Mouse (Mus musculus): Measurements from ENCODE around the gene Hspa1l. TPM values are rescaled to one million over a fixed set of nuclear protein-coding genes. Genes with fewer than 3 reads are reported as not detected.
"Not testable (repeated sequence)": the region's sequence is repeated elsewhere in the genome, so short reads cannot be mapped to it uniquely, and the experiment has no call there.

Hspa1l gene
- polyA plus RNA-seq, 1 experiment = 0.21 TPM

GRCm38 (mm10) chr17:35000717-35001451, 28.4 kb downstream of the Hspa1l start, which contains the start of gene Vars:
Gene Vars, plus strand, starts transcription at chr17:35000987.
- no peak for DNase-seq (ENCODE audit: low read depth, low spot score)
- WGBS = under 1% methylated on average over 82 of the region's 83 CpGs

DNA sequence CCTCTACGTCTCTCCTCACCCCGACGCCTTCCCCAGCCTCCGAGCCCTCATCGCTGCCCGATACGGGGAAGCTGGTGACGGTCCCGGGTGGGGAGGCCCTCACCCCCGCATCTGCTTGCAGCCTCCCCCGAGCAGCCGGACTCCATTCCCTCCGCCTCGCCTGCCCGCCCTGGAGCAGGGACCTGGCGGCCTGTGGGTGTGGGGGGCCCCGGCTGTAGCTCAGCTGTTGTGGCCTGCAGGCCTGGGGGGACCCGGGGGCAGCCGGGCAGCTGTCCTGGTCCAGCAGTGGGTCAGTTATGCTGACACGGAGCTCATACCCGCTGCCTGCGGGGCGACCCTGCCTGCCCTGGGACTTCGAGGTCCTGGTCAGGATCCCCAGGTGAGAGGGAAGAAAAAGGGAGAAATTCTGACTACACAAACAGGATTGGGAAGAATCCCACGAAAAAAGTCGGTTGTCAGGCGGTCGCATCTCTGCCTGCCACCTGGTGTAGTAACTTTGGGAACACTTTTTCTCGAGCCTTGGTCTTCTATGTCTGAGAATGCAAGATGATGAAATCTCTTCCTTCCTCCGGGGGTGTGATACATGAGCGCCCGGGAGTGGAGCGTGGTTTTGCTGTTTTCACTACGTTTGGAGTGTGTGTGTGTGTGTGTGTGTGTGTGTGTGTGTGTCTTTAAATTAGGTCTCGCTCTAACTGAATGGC, 29.1 kb downstream of the Hspa1l start:
- WGBS = 1% methylated on average over 35 of the region's 35 CpGs

DNA sequence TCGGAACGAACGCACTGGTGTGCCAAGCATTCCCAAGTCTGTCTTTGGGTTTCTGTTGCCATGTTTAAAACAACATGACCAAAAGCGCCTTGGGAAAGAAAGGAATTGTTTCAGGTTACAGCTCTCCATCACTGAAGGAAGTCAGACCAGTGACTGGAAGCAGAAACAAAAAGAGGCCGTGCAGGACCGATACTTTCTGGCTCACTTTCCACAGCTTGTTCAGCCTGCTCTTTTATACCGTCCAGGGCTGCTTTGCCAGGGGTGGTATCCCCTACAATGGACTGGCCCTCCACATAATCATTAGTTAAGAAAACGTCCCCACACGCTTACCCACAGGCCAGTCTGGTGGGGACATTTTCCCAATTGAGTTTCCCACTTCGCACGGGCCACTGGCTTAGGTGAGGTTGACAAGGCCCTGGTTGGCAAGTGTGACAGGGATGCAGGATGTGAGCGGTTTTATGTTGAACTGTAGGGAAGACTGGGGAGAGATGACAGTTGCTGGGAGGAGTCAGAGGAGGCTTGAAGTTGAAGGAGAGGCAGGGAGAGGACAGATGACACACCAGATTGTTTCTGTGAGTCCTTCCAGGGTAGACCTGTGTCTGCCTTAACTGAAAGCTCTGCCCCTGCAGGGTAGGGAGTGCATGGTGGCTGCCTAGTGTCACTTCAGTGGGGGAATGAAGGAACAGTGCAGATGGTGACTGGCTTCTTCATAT, 29.8 kb downstream of the Hspa1l start:
- 3% methylated on average over 12 of the region's 12 CpGs for WGBS
- DNase-seq (ENCODE audit: low read depth, low spot score) = no peak

More for the DNA sequence above, 29.1 kb downstream of the Hspa1l start:
- no peak for DNase-seq (ENCODE audit: low read depth, low spot score)

DNA sequence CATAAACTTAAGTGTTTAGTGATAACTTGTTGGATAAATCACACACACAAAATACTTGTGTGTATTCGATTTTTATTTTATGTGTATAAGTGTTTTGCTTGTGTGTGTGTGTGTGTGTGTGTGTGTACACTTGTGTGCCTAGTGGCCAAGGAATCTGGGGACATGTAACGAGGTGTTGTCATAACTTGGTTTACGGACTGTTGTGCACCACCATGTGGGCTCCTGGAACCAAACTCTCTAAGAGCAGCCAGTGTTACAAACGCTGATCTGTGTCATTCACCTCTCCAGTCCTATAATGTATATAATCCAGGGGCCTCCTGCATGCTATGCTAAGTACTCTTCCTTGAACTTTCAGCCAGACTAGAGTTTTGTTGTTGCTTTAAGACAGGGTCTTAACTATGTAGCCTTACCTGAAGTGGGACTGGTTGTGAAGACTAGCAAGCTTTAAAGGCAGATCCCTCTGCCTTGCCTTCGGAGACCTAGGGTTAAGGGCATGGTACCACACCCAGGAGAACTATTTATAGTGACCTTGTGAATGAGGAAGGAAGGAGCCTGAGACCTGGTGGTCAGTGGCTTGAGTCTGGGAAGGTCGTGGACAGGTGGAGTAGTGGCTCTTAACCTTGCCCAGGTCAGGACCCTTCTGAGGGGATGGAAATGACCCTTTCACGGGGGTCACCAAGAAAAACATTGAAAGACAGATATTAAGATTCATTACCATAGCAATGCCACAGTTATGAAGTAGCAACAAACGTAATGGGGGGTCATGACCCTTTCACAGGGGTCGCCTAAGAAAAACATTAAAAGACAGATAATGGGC, 30.7 kb downstream of the Hspa1l start:
- no peak for DNase-seq (ENCODE audit: low read depth, low spot score)
- WGBS = 39% methylated on average over 9 of the region's 9 CpGs

DNA sequence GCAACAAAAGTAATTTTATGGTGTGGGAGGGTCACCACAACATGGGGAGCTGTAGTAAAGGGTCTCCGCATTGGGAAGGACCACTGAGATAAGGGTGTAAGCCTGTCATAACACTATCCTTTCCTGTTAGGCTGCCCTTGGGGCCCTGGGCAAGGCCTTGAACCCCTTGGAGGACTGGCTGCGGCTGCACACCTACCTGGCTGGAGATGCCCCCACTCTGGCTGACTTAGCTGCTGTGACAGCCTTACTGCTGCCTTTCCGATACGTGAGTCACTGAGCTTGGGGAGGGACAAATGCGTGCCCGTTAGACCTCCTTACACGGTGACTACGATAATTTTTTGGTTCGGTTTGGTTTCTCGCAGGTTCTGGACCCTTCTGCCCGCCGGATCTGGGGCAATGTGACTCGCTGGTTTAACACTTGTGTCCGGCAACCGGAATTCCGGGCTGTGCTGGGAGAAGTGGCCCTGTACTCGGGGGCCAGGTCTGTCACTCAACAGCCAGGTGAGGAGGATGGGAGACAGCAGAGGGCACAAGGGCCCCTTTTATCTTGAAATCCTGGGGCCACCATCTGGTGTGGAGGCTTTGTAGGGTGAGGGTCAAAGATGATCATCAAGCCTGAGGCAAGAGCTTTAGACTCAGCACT, 31.7 kb downstream of the Hspa1l start:
- no peak for DNase-seq (ENCODE audit: low read depth, low spot score)
- WGBS = 96% methylated on average over 17 of the region's 17 CpGs

DNA sequence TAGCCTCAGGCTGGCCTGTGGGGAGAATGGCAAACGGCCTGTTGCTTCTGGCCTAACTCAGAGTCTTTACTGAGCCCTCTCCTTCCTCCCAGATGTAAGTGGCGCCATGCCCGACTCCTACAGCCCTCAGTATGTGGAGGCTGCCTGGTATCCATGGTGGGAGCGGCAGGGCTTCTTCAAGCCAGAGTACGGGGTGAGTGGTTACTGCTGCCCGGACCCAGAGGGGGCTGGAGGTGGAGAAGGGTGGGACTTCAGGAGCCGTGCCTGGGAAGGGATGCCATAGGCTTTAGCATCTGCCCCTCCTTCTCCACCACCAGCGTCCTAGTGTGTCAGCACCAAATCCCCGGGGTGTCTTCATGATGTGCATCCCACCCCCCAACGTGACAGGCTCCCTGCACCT, 32.7 kb downstream of the Hspa1l start:
- no peak for DNase-seq (ENCODE audit: low read depth, low spot score)
- WGBS = 88% methylated on average over 10 of the region's 10 CpGs

GRCm38 (mm10) chr17:35005902-35006301, 33.4 kb downstream of the Hspa1l start:
- DNase-seq (ENCODE audit: low read depth, low spot score) = not testable (repeated sequence)
- WGBS = 93% methylated on average over 4 of the region's 5 CpGs

DNA sequence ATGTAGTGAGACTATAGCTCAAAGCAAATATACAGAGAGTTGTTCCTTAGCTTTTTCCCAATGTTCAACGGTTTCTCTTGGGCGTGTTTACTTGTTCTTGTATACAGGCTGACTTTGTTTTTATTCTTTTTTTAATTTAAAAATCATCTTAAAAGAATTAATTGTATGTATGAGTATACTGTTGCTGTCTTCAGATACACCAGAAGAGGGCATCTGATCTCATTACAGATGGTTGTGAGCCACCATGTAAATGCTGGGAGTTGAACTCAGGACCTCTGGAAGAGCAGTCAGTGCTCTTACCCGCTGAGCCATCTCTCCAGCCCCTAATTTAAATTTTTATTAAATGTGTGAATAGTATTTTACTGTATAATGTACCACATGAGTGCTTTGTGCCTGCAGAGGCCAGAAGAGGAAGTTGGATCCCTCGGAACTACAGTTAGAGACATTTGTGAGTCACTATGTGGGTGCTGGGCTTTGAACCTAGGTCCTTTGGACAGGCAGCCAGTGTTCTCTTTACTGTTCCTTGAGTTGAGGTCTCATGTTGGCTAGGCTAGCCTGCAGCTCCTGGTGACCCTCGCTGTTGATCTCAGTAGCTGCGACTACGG, 35.0 kb downstream of the Hspa1l start:
- WGBS = 87% methylated on average over 7 of the region's 7 CpGs
- DNase-seq (ENCODE audit: low read depth, low spot score) = no peak

- 88% methylated on average over 7 of the region's 7 CpGs for WGBS
- DNase-seq (ENCODE audit: low read depth, low spot score) = no peak
Measured at GRCm38 (mm10) chr17:35009586-35009985, 37.1 kb downstream of the Hspa1l start.

GRCm38 (mm10) chr17:35011440-35011839, 38.9 kb downstream of the Hspa1l start:
- 94% methylated on average over 8 of the region's 8 CpGs for WGBS
- DNase-seq (ENCODE audit: low read depth, low spot score) = no peak

DNA sequence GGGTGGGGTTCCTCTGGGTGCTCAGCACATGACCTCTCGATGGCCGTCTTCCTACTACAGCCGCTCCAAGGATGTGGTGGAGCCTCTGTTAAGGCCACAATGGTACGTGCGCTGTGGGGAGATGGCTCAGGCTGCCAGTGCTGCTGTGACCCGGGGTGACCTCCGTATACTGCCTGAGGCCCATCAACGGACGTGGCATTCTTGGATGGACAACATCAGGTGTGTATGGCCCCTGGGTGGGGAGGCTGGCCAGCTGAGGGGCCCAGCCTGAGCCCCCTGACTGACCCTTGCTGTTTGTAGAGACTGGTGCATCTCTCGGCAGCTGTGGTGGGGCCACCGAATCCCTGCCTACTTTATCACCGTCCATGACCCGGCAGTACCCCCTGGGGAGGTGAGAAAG, 39.9 kb downstream of the Hspa1l start:
- WGBS = 88% methylated on average over 13 of the region's 13 CpGs
- no peak for DNase-seq (ENCODE audit: low read depth, low spot score)

- DNase-seq (ENCODE audit: low read depth, low spot score) = no peak
- WGBS = 73% methylated on average over 6 of the region's 6 CpGs
Measured at GRCm38 (mm10) chr17:35013221-35013620, 40.7 kb downstream of the Hspa1l start.

GRCm38 (mm10) chr17:35015296-35015695, 42.8 kb downstream of the Hspa1l start:
- no peak for DNase-seq (ENCODE audit: low read depth, low spot score)
- WGBS = 85% methylated on average over 16 of the region's 16 CpGs

DNA sequence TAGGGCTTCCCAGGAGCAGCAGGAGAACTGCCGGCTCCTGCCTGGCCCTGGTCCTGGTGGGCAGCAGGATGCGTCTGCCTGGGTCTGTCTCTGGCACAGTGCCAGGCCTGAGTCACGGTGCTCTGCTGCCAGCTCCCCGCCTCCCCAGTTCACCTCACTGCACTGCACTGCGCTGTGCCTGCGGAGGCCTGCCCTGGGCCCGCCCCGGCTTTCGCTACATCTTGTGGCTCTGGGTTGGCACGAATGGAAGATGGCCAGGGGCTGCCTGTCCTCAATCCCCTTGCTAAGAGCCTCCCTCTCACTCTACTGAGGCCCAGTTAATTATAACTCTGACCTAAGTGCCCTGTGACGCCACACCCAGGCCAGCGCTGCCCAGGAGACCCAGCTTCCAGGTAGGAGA, 43.9 kb downstream of the Hspa1l start, which contains the start of gene Vwa7:
TSS of gene Vwa7 (plus strand) at position 204 of the 400 bp plus-strand sequence.
- 27% methylated on average over 12 of the region's 12 CpGs for WGBS
- DNase-seq (ENCODE audit: low read depth, low spot score) = no peak

DNA sequence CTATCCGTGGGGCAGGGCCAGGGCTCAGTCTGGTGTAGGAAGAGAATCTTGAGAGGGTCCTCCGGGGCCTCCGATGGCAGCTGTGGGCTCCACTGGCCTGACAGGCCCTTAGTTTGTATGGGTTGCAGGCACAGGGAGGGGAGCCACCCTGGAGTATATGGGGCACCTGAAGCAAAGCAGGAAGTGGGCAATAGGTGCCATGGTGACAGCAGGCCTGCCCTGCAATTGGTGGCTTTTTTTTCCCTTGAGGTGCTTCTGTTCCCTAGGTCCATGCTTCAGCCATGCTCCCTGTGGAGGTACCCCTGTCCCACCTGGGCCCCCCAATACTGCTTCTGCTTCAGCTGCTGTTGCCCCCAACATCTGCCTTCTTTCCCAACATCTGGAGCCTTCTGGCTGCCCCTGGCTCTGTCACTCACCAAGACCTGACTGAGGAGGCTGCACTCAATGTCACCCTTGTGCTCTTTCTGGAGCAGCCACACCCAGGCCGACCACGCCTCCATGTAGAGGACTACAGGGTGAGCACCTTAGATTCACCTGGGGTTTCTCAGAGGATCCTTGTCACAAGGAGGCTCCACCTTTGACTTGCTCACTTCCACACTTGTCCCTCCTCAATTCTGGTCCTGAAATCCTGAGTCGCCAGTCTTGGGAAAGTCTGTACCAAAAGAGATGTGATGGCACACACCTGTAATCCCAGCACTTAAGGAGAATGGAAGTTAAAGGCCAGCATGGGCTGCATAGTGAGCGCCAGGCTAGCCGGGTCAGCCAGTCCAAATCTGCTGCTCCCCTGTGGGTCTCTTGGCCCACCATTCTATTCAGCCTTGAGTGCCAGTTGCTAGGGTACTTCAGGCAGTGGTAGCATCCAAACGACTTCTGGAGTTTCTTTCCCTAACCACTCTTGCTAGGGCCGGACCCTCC, 44.5 kb downstream of the Hspa1l start:
- 64% methylated on average over 10 of the region's 10 CpGs for WGBS
- no peak for DNase-seq (ENCODE audit: low read depth, low spot score)

GRCm38 (mm10) chr17:35017706-35018030, 45.2 kb downstream of the Hspa1l start:
- DNase-seq (ENCODE audit: low read depth, low spot score) = no peak
- 72% methylated on average over 14 of the region's 14 CpGs for WGBS

- 40% methylated on average over 3 of the region's 3 CpGs for WGBS
- DNase-seq (ENCODE audit: low read depth, low spot score) = no peak
Measured at GRCm38 (mm10) chr17:35018171-35018570, 45.7 kb downstream of the Hspa1l start.

GRCm38 (mm10) chr17:35019894-35020293, 47.4 kb downstream of the Hspa1l start:
- no peak for DNase-seq (ENCODE audit: low read depth, low spot score)
- WGBS = 94% methylated on average over 11 of the region's 11 CpGs
